Mouse (Mus musculus) E14TG2a.4 (cell line): ENCODE data around the gene Ndufa7.
"Not testable (repeated sequence)": the region's sequence is repeated elsewhere in the genome, so short reads cannot be mapped to it uniquely, and the experiment has no call there.

Experiments
- H3K27me3 ChIP-seq: 2 replicates; pipeline ENCODE4 v1.6.1; 2014; ENCODE audit warnings: low read length, control low read depth; ENCODE audit not compliant: insufficient read depth
- H3K36me3 ChIP-seq: 2 replicates; pipeline ENCODE4 v1.6.1; 2014; ENCODE audit warnings: low read length, control low read depth; ENCODE audit not compliant: insufficient read depth
- H3K4me1 ChIP-seq: replicated peaks from 2 replicates; pipeline ENCODE4 v1.6.1; 2014; ENCODE audit warnings: low read depth, low read length, control low read depth
- H3K4me3 ChIP-seq: replicated peaks from 2 replicates; pipeline ENCODE4 v1.5.1; 2014; ENCODE audit warnings: mild to moderate bottlenecking, low read length
- H3K9me3 ChIP-seq: 2 replicates; pipeline ENCODE4 v1.6.1; 2014; ENCODE audit warnings: low read length, control low read depth
- CTCF ChIP-seq: conservative IDR thresholded peaks from 2 replicates; pipeline ENCODE4 v1.5.1; 2014; ENCODE audit warnings: low read length
- NANOG ChIP-seq: IDR thresholded peaks from 2 replicates; pipeline ENCODE4 v1.6.1; 2014; ENCODE audit warnings: borderline replicate concordance, low read length, mixed read lengths
- POU5F1 ChIP-seq: IDR thresholded peaks from 2 replicates; pipeline ENCODE4 v1.6.1; 2014; ENCODE audit warnings: low read length, borderline replicate concordance

The Ndufa7 gene

DNA sequence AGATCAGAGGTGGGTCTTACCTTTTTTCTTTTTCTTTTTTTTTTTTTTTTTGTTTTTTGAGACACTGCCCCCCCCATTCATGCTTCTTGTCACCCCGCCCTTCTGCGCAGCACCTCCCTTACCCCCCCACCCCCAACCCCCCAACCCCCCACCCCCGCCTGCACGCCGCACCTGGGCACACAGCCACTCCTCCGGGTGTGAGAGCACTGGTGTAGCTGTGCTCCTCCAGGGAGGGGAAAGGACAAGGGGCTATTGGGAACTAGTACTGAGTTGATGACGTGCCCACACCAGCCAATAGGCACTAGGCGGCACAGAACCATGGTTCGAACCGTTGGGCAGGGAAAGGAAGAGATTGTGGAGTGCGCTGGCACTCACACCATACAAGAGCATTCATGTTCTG is 50.0 kb downstream of the Ndufa7 start:
- H3K36me3 ChIP-seq: peaks cover 45% of the 10 kb centered on the region
- H3K27me3 ChIP-seq: no peaks in the 10 kb centered on the region
- peak overlapping the region; percentile 23; the same call in 1 of the 2 replicates for H3K4me3 ChIP-seq
- no peaks in the 10 kb centered on the region for H3K9me3 ChIP-seq
- H3K4me1 ChIP-seq: peaks cover 20% of the 10 kb centered on the region
- TF ChIP-seq POU5F1 (no peak), NANOG (no peak), CTCF (no peak)

DNA sequence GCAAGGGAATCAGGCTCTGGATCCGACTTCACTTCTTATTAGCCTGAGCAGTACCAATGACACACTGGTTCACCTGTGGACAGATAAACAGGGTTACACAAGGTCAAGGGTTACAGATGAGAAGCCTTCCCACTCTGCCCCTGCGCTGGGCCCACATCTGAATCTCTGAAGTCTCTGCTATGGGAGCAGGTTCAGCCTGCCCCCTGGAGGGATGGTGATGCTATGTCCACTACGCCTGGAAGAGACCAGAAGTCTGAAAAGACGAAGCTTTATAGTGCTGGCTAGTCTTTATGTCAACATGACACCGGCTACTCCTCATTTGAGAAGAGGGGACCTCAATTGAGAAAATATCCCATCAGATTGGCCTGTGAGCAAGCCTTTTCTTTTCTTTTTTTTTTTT is 51.4 kb downstream of the Ndufa7 start:
- Histone ChIP-seq H3K4me1 (peaks cover 22% of the 10 kb centered on the region), H3K36me3 (peaks cover 59% of the 10 kb centered on the region)
- H3K4me3 ChIP-seq, H3K9me3 ChIP-seq, H3K27me3 ChIP-seq: not testable (repeated sequence)
- TF ChIP-seq CTCF: peak; percentile 12; the same call in 1 of the 2 replicates

DNA sequence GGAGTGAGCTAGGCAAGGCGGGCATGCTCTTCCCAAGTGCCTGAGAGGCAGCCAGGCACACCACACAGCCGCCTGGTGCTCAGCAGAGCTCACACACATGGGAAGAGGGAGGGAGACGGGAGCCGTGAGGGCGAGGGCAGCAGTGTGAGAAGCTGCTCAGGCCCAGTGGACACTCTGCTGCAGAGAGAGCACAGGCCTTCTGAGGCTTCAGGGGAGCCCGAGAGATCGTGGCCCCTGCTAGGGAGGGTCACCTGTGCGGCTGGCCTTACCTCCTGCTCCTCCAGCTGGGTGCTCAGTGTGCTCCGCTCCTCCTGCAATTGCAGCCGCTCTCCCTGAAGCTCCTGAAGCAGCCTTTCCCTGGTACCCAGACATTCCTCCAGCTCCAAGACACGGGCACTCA is 59.9 kb downstream of the Ndufa7 start:
- not testable (repeated sequence) for H3K9me3 ChIP-seq, H3K27me3 ChIP-seq

DNA sequence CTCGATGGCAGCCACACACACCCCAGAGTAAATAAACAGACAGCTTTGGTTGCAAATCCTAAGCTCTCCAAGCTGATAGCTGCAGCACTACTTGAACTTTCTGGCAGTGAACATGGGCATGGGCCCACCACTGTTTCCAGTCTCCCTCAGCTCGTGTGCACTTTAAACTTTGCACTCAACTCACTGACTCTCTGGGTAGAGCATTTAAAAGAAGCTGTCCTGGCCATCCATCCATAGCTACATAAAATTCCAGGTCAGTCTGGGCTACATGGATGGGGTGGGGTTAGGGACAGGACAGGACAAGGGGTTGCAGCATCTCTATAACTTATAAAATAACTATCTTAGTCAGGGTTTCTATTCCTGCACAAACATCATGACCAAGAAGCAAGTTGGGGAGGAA is 63.4 kb downstream of the Ndufa7 start:
- Histone ChIP-seq H3K36me3 (peaks cover 55% of the 10 kb centered on the region), H3K4me1 (peaks cover 65% of the 10 kb centered on the region), H3K4me3 (peak overlapping the region; percentile 89)
- H3K9me3 ChIP-seq, H3K27me3 ChIP-seq: not testable (repeated sequence)

More for the DNA sequence above, 59.9 kb downstream of the Ndufa7 start:
- H3K4me3 ChIP-seq: 0 out of 2 replicates have a peak overlapping the region, but pooled peaks have one; percentile 37
- H3K4me1 ChIP-seq: peaks cover 67% of the 10 kb centered on the region
- H3K36me3 ChIP-seq: peaks cover 88% of the 10 kb centered on the region
